Mouse (Mus musculus): ENCODE measurements around the gene Gp1ba.

The Gp1ba gene

DNA sequence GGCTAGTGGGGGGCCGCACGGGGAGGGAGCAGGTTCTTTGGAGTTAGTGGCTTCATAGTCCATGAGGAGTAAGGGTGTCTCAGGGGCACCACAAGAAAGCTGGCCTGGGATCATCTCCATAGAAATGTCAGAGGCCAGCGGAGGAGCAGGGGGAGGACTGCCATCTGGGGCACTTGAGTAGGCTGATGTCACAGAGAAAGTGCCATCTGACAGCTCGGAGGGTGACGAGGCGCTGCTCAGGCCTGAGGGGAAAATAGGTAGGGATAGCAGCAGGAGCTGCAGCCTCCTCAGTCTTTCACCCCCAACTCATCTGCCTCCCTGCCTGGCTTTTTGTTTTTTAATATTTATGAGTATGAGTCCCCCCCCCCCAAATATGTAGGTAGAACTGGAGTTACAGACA is 35.1 kb downstream of the Gp1ba start:
- DNase-seq, result no peak

DNA sequence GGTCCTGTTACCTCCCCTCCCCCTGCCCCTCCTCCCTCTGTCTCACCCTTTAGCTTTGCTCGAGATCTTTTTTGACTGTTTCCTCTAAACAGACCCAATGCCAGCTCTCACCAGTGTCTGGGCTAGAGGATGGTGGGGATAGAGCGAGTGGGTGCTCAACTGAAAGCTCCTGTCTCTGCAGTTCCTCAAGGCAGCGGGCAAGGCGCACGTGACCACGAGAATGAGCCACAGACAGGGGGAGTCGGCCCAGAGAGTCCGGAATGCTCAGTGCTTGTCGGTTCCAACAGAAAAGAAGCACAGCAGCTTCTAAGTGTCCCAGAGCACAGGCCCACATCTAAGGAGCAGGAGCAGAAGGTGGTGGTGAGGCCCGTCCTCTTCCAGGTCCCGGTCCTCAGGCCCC is 35.6 kb downstream of the Gp1ba start:
- no peak for DNase-seq

DNA sequence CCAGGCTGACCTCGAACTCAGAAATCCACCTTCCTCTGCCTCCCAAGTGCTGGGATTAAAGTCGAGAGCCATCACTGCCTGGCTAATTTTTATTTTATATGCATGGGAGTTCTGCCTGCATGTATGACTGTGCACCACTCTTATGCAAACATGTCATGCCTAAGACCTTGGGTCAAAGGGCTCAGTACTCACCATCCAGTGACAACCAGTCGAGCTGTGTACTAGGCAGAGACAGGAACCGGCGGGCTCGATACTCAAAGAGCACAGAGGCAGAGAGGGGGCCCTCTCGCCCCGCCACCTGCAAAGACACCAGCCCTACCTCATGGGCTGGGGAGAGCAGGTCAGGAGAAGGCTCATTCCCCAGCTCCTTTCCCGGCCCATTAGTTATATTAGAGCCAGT is 39.2 kb downstream of the Gp1ba start:
- DNase-seq, result no peak

DNA sequence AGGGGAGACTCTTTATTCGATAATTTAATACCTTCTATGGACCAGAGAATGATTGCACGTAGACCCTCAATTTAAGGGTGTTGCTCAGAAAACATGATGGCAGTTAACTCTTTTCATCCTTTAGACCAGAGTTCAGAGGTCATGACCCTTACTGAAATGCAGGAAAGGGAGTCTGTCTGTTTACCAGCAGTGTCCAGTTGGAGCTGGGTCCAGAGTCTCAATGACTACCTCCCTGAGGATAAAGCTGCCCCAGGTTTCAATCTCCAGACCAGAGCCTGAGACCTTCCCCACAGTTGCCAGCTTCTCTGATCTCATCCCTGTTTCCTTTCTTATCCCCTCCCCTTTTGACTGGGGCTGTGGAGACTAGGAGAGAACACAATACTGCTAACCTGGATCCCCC is 39.7 kb downstream of the Gp1ba start:
- DNase-seq, result no peak

DNA sequence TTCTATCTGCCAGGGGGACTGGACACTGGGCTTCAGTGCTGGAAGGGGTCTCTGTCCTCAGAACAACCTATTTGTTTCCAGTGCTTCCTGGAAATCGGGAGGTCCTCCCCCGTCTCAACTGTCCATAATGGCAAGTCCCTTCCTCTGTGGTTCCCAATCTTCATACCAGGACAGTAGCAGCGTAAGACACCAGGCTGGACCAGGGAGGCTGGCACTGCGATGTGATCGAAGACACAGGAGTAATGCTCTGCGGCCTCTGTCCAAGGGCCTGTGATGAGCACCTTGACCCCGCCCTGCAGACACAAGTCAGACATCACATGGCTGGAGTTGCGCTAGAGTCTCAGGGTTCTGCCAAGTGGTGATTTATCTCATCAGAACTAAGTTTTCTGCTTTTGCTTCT is 40.4 kb downstream of the Gp1ba start:
- no peak for DNase-seq

DNA sequence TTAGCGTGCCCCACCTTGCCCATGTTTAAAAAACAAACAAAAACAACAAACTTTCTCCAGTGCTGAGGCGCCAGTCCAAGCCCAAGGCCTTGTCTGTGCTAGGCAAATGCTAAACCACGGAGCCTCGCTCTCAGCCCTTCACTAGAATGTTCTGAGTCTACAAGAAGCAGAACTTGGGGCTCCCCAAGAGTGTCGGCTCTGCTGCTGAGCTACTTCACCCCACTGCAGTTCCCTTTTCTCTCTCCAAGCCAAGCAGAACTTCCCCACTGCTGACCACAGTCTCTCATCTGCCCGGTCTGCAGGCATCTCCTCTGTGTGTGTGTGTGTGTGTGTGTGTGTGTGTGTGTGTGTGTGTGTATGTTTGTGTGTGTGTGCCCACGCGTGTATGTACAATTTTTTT is 41.0 kb downstream of the Gp1ba start:
- no peak for DNase-seq

DNA sequence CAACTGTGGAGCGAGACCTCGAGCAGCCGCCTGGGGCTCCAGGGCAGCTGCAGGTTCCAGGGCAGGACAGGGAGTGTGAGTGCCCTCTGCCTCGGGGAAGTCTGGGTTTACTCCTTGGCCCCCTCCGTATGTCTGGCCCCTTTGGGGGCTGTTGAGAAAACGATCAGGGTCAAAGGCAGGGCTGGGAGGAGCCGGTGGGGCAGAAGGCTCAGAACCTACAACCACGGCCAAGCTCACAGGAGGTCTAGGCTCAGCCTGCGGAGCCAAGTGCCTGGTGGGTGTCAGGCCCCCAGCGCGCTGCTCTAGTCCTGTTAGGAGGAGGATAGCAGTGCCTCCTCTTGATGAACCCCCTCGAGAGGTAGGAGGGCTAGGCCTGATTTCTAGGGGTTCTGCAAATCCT is 42.2 kb downstream of the Gp1ba start:
- no peak for DNase-seq

DNA sequence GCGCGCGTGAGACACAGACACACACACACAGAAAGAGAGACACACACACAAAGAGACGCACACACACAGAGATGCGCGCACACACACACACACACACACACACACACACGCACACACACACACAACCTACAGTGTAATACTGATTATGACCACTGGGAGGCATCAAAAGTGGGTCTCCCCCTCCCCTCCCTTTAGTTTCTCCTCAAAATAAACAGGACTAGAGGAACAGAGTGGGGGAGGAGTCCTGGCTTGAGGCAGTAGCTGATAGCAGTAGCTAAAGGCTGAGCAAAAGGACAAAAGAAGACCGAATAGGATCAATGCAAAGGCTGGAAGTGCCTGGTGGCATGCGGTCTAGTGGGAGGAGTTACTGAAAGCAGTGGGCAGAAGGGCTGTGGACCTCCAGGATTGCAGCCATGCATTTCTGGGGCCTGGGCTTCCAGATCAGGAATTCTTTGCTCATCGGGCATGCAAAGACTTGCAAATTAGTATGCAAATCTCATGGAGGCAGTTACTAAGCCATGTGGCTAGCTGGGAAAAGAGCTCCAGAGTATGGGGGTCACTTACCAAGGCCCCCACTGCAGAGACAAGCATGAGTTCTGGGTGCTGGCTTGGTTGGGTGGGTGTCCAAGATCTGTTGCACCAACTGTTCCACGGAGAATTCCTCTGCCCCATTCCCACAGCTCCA is 43.1 kb downstream of the Gp1ba start:
- DNase-seq, result no peak

DNA sequence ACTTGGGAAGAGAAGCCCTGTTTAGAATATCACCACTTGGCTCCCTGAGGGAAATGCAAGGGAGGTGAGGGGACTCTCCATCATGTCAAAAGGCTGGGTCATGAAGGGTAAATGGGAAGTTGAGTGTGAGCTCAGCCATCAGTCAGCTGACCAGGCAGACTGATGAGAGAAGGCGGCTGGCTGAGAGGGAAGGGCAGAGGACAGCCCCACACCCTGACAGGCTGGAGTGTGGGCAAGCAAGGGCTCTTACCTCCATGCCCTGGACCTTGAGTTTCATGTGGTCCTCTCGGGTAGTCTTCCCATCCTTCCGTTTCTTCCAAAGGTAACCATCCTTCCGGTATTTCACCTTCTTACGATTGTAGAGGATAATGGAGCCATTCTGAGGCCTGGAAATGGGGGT is 44.7 kb downstream of the Gp1ba start:
- no peak for DNase-seq

DNA sequence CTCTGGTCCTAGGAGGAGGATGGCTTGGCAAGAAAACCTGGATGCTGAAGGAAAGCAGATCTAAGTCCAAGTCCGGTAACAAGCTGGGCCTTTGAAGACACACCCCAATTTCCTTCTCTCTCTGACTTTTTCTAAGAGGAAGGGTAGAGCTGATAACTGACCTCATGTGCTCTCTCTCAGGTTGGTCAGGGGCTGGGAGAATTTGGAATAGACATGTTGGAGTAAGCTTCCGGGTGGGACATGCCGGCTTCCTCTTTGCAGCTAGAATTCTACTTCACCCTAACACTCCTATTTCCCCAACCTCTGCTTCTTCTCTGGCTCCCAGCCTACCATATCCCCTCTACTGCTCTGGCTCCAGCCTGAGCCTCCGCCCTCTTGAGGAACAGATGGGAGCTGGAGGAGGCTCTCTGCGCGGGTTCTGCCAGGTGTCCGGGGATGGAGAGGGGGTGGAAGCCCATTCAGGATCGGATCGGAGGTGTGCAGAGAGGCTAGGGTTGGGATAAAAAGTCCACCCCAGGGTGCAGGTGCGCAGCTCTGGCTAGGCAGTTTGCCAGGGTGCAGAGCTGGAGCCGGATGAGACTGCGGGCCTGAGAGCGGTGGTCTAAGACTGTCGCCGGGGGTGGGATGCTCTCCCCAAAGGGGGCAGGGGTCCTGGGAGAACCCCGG is 48.1 kb downstream of the Gp1ba start:
- peak; percentile 71 to 78 for DNase-seq

DNA sequence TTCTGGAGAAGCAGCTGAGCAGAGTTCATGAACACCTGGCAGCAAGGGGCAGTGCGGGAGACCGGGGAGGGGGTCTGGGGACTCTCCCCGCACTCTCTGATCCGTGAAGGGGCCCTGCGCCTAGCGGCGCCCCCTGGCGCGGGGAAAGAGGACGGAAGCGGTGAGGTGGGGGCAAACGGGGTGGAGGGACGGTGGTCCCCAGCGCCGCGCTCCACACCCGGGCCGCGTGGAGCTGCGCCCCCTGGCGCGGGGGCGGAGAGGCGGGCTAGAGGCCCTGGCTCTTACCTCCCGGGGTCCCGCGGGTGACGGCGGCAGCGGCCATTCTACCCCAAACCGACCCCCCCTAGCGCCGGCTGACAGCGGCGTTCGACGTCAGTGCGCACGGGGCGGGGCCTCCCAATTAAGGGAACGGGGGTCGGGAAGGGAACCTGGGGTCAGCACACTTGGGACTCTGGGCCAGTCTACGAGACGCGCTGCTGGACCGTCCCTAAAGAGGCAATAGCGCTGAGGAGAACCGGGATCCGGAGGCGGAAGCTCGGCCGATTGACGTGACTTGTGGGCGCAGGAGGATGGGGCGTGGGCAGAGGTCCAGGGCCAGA is 48.8 kb downstream of the Gp1ba start, which contains the start of gene Camta2:
Camta2 (minus strand) TSS at position 505 of the 599 bp plus-strand sequence.
- peak; percentile 90 to 91 for DNase-seq

DNA sequence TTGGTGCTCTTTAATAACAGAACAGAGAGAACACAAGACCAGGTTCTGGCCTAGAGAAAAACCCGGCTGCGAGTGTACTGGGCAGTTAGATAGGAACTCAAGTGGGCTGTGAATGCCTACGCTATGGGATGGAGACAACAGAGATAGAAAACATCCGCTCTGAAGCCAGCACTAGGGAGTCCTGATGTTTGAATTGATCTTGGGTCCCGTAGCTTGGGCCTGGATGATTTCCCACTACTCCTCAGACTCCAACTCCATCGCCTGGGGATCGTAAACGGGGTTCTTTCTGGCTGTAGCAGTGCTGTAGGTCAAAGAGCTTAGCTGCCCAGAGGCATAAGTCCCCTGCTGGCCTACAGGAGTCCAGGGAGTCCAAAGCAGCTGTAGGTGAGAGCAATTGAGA is 49.5 kb downstream of the Gp1ba start:
- DNase-seq, result no peak

DNA sequence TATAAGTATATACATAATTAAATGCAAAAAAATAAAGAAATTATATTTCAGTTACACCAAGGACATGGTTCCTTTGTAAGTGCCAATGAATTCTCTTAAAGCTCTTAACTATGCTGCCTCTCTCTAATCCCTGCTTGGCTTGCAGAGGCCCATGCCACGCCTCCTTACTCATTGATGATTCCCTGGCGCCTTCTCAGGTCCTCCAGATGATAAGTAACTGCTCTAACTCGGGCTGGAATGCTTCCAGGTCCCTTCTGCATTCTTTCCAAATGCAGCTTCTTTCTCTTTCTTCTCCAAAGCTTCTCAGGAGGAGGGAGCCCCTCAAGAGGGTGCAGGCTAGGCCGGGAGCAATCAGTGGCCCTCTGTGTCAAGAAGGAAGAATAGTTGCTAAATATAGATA is 50.7 kb downstream of the Gp1ba start:
- no peak for DNase-seq

Data from cerebellum, adult 18-20 months (tissue).